In genomic region chr11:4578682-4579081, GRCm38 (mm10) we compare ENCODE assay signal across 9 mouse cellular contexts. TPM values are rescaled to one million over a fixed set of nuclear protein-coding genes. Genes with fewer than 3 reads are reported as not detected.
DNase-seq lines count a peak whose midpoint lies in the region; ATAC-seq and TF ChIP-seq lines count a peak whose summit lies in the region.
"Had no signal": no experiment of that assay in that cellular context is flagged by ENCODE, and none has a peak within 500 bp of the region (broad histone marks: within the 10 kb centered on the region; RNA-seq: fewer than 3 reads in every experiment).

No protein-coding gene starts in this region.

- no peak overlapping the region for H3K4me2 ChIP-seq in heart, embryonic 12.5 days

- H3K4me3 ChIP-seq in heart, embryonic 12.5 days: no peak overlapping the region
- H3K4me3 ChIP-seq in C2C12 (ENCODE audit: insufficient read depth, poor library complexity, severe bottlenecking): no peak overlapping the region

- peak; percentile 65 for DNase-seq in heart, adult 8-10 months (ENCODE audit: low spot score)
- peak; percentile 46 for DNase-seq in c-Kit-negative CD71-positive TER-119-positive erythroid progenitor cells, embryonic 14.5 days (ENCODE audit: low read depth, low spot score)
- DNase-seq in heart, postnatal 4 days: peak; percentile 57
- peak; percentile 48 for DNase-seq in lung, postnatal 25 days (ENCODE audit: low spot score)
- no peak for DNase-seq in thymus, postnatal 14 days
- no peak for DNase-seq in embryo, embryonic 10 days (ENCODE audit: low spot score)

- no peak overlapping the region for H3ac ChIP-seq in C2C12 (ENCODE audit: control insufficient read depth, insufficient read length, low read depth)

- H3K27me3 ChIP-seq in heart, embryonic 12.5 days (replicated peaks): no peaks in the 10 kb centered on the region
- no peaks in the 10 kb centered on the region for H3K27me3 ChIP-seq in C2C12 (ENCODE audit: control insufficient read depth, insufficient read depth, insufficient read length)

- peaks cover 19% of the 10 kb centered on the region for H3K4me1 ChIP-seq in heart, embryonic 12.5 days (replicated peaks)

- TF ChIP-seq CTCF in C2C12 (IDR thresholded peaks at IDR 0.05; ENCODE audit: control insufficient read depth, insufficient read depth, insufficient read length): no peak

- no peak for ATAC-seq in heart, embryonic 12.5 days (ENCODE audit: insufficient number of reproducible peaks, low FRiP score)

- H3K9ac ChIP-seq in heart, embryonic 12.5 days: no peak overlapping the region

- H3K79me3 ChIP-seq in C2C12 (ENCODE audit: low read depth): peaks cover 72% of the 10 kb centered on the region

- H3K9me3 ChIP-seq in heart, embryonic 12.5 days (replicated peaks): no peaks in the 10 kb centered on the region

- peaks cover 5% of the 10 kb centered on the region; the same call in 1 of the 2 replicates for H3K36me3 ChIP-seq in heart, embryonic 12.5 days
- H3K36me3 ChIP-seq in C2C12 (ENCODE audit: control insufficient read depth, insufficient read depth): no peaks in the 10 kb centered on the region

- peaks cover 92% of the 10 kb centered on the region for H3K79me2 ChIP-seq in C2C12 (ENCODE audit: control insufficient read depth, insufficient read depth)

- no peak overlapping the region for H3K27ac ChIP-seq in heart, embryonic 12.5 days (ENCODE audit: poor library complexity, severe bottlenecking)

- 53% methylated on average over 2 of the region's 2 CpGs for WGBS in heart, embryonic 12.5 days

TF ChIP-seq in C2C12, 6 proteins besides CTCF, POLR2A, EP300 and RAD21:
- TF ChIP-seq USF1 (IDR thresholded peaks at IDR 0.05; ENCODE audit: low read depth) (no peak), CEBPB (IDR thresholded peaks at IDR 0.05; ENCODE audit: low read depth) (peak; percentile 82), MYOG (IDR thresholded peaks at IDR 0.05; ENCODE audit: control insufficient read depth, extremely low read depth, insufficient read length) (no peak), MYOD1 (IDR thresholded peaks at IDR 0.05; ENCODE audit: control insufficient read depth, insufficient read length, low read depth) (no peak), FOSL1 (IDR thresholded peaks at IDR 0.05; ENCODE audit: insufficient read depth, low read length, poor library complexity, severe bottlenecking) (peak; percentile 49), MAX (IDR thresholded peaks at IDR 0.05) (peak; percentile 53)

RNA-seq across cellular contexts. Expression of gene Mtmr3, which starts 16.0 kb away (rescaled TPM):
- total RNA-seq in heart, adult 8-10 months (2022): 10 to 100 TPM; 46.6 to 51.9 (median 49.2) TPM
- 33.5 and 33.9 TPM in 2 replicates for polyA plus RNA-seq in heart, embryonic 12.5 days (2016; fragmentation: Nextera tagmentation; extraction: Ambion mirVana)
- polyA plus RNA-seq in C2C12 (2012; fragmentation: generic; extraction: Trizol): 13.8 TPM
- 10 to 100 TPM; 54.1 to 54.3 TPM for total RNA-seq in heart, postnatal 4 days (2021)

RNA-seq across cellular contexts. Expression of gene Gm11032, which starts 41.2 kb away (rescaled TPM):
- total RNA-seq in heart, adult 8-10 months (2022): not detected
- not detected in 2 replicates for polyA plus RNA-seq in heart, embryonic 12.5 days (2016; fragmentation: Nextera tagmentation; extraction: Ambion mirVana)
- not detected for polyA plus RNA-seq in C2C12 (2012; fragmentation: generic; extraction: Trizol)
- total RNA-seq in heart, postnatal 4 days (2021): not detected
- polyA plus RNA-seq: stomach, embryonic 14.5 days had no signal

RNA-seq across cellular contexts. Expression of gene Ascc2, which starts 58.9 kb away (rescaled TPM):
- 10 to 100 TPM; 14.1 to 18.4 (median 15.3) TPM for total RNA-seq in heart, adult 8-10 months (2022)
- 28.0 and 29.6 TPM in 2 replicates for polyA plus RNA-seq in heart, embryonic 12.5 days (2016; fragmentation: Nextera tagmentation; extraction: Ambion mirVana)
- polyA plus RNA-seq in C2C12 (2012; fragmentation: generic; extraction: Trizol): 22.6 TPM
- total RNA-seq in heart, postnatal 4 days (2021): 10 to 100 TPM; 17.0 to 18.3 TPM

Comparison
In these comparisons a context has a peak if more than half of its experiments do, and no peak if none do; other contexts are left out.
1. DNase-seq: peak in heart, adult 8-10 months (single experiment), c-Kit-negative CD71-positive TER-119-positive erythroid progenitor cells, embryonic 14.5 days (single experiment), heart, postnatal 4 days (single experiment) and lung, postnatal 25 days (single experiment); none in thymus, postnatal 14 days (single experiment) and embryo, embryonic 10 days (single experiment).